Mouse (Mus musculus) E14TG2a.4 (cell line): Measurements from ENCODE around the gene Syngr3.

ENCODE experiments used
- CTCF ChIP-seq: conservative IDR thresholded peaks from 2 replicates; pipeline ENCODE4 v1.5.1; 2014; ENCODE audit warnings: low read length
- NANOG ChIP-seq: IDR thresholded peaks from 2 replicates; pipeline ENCODE4 v1.6.1; 2014; ENCODE audit warnings: borderline replicate concordance, low read length, mixed read lengths
- POU5F1 ChIP-seq: IDR thresholded peaks from 2 replicates; pipeline ENCODE4 v1.6.1; 2014; ENCODE audit warnings: low read length, borderline replicate concordance

- TF ChIP-seq CTCF (peak; percentile 93), NANOG (no peak), POU5F1 (no peak)
Observed at GRCm38 (mm10) chr17:24724184-24724583, 34.4 kb upstream of the Syngr3 start, which contains the start of gene Ndufb10.
